In the genomic region with DNA sequence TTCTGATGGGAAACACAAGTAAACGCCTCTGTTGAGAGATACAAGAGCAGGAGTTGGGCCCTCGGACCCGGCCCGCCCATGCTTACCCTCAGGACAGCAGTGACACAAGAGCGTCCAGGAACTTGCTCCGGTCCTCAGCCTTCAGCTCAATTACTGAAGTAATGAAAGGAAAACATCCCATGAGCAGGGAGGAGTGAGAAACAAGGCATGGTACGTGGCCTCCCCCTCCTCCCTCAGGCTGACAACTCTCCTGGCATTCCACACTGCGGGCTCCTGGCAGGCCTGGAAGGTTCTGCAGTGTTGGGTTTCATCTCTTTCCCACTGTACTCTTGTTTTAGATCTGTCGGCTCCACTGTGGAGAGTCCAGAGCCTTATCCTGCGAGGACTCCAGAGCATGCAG, we compare ENCODE assay signal across 20 mouse cellular contexts. TPM values are rescaled to one million over a fixed set of nuclear protein-coding genes. Genes with fewer than 3 reads are reported as not detected.
"Had no signal": no experiment of that assay in that cellular context is flagged by ENCODE, and none has a peak within 500 bp of the region (broad histone marks: within the 10 kb centered on the region; RNA-seq: fewer than 3 reads in every experiment).

No protein-coding gene starts in this region.

- DNase-seq: kidney, postnatal 14 days; layer of hippocampus, postnatal 36 days; liver, embryonic 13.5 days; lung, adult 2 months; lung, postnatal 14 days; midbrain, embryonic 14.5 days; thymus, adult 18-20 months; thymus, postnatal 36 days had no signal

- H3K9me3 ChIP-seq: intestine, embryonic 15.5 days; liver, embryonic 13.5 days had no signal

- H3K4me3 ChIP-seq: intestine, embryonic 15.5 days; left cerebral cortex, adult 2 months; liver, embryonic 13.5 days had no signal

- H3K9ac ChIP-seq: intestine, embryonic 15.5 days; liver, embryonic 13.5 days had no signal

- H3K27ac ChIP-seq: intestine, embryonic 15.5 days; left cerebral cortex, adult 2 months; liver, embryonic 13.5 days had no signal

- ATAC-seq: intestine, embryonic 15.5 days had no signal

- H3K4me2 ChIP-seq: intestine, embryonic 15.5 days; liver, embryonic 13.5 days; midbrain, embryonic 11.5 days had no signal

RNA-seq across cellular contexts. Expression of a gene that starts 54.6 kb away (rescaled TPM):
- polyA plus RNA-seq: intestine, embryonic 15.5 days; limb, embryonic 11.5 days; liver, embryonic 13.5 days; liver, embryonic 16.5 days; lung, embryonic 16.5 days; midbrain, embryonic 11.5 days; midbrain, embryonic 14.5 days; neural tube, embryonic 11.5 days; neural tube, embryonic 14.5 days; small intestine, adult 2 months; stomach, embryonic 16.5 days; testis, adult 2 months; urinary bladder, adult 2 months had no signal
